ENCODE assay signal across 8 mouse cellular contexts in genomic region chr6:85333732-85334131, GRCm38 (mm10). TPM values are rescaled to one million over a fixed set of nuclear protein-coding genes. Genes with fewer than 3 reads are reported as not detected.
DNase-seq lines count a peak whose midpoint lies in the region; ATAC-seq and TF ChIP-seq lines count a peak whose summit lies in the region.

No protein-coding gene starts in this region.

- no peaks in the 10 kb centered on the region for H3K9me3 ChIP-seq in hindbrain, embryonic 15.5 days

- H3K4me1 ChIP-seq in testis, adult 2 months (ENCODE audit: control insufficient read depth, insufficient read depth, low read length), result peaks cover 17% of the 10 kb centered on the region
- H3K4me1 ChIP-seq in hindbrain, embryonic 15.5 days (replicated peaks), result peaks cover 21% of the 10 kb centered on the region

- intact Hi-C loops in gastrocnemius, postnatal 36 days (cut with DNase I), result loop anchor here (2.0 kb wide), 1 partner anchor 71 kb away; no protein-coding TSS in a partner anchor

- 2% methylated on average over 13 of the region's 13 CpGs for WGBS in hindbrain, embryonic 15.5 days

- TF ChIP-seq CTCF in testis, adult 2 months (IDR thresholded peaks at IDR 0.05; ENCODE audit: control insufficient read depth, insufficient read depth, insufficient replicate concordance, low read depth, low read length), result no peak

- no peak for TF ChIP-seq POLR2A in testis, adult 2 months (IDR thresholded peaks at IDR 0.05; ENCODE audit: control insufficient read depth, low read depth, low read length)

- peak overlapping the region; percentile 63 for H3K9ac ChIP-seq in hindbrain, embryonic 15.5 days

- H3K4me2 ChIP-seq in hindbrain, embryonic 15.5 days, result peak overlapping the region; percentile 97

- H3K27ac ChIP-seq in testis, adult 2 months (ENCODE audit: control insufficient read depth, insufficient read depth, low read depth, low read length), result no peak overlapping the region
- peak overlapping the region; percentile 93 for H3K27ac ChIP-seq in hindbrain, embryonic 15.5 days (replicated peaks)

- ATAC-seq in hindbrain, embryonic 15.5 days (ENCODE audit: low FRiP score, low read depth), result no peak

- peak overlapping the region; percentile 95 for H3K4me3 ChIP-seq in testis, adult 2 months (ENCODE audit: control insufficient read depth, low read depth, low read length)
- peak overlapping the region; percentile 53 for H3K4me3 ChIP-seq in hindbrain, embryonic 15.5 days

- H3K27me3 ChIP-seq in testis, adult 2 months (ENCODE audit: control insufficient read depth, insufficient read depth, low read length), result no peaks in the 10 kb centered on the region
- H3K27me3 ChIP-seq in hindbrain, embryonic 15.5 days, result no peaks in the 10 kb centered on the region

- DNase-seq in cerebellum, adult 9-11 months, result peak; percentile 78
- DNase-seq in cerebellum, adult 8-10 months, result no peak
- DNase-seq in testis, postnatal 10 days (ENCODE audit: low spot score), result no peak
- peak; percentile 42 for DNase-seq in lung, postnatal 36 days
- no peak for DNase-seq in cerebellum, postnatal 25 days
- no peak for DNase-seq in gastrocnemius, postnatal 36 days

- no peaks in the 10 kb centered on the region for H3K36me3 ChIP-seq in testis, adult 2 months (ENCODE audit: control insufficient read depth, insufficient read depth, low read length)
- 0 out of 2 replicates have a peak, but pooled peaks cover 7% of the 10 kb centered on the region for H3K36me3 ChIP-seq in hindbrain, embryonic 15.5 days

RNA-seq across cellular contexts. Expression of gene Sfxn5, which starts 0.5 kb away (rescaled TPM):
- 0.80 and 1.1 TPM in 2 replicates for polyA plus RNA-seq in testis, adult 2 months (2012; rRNA removed)
- polyA plus RNA-seq in hindbrain, embryonic 15.5 days (2015; fragmentation: Nextera tagmentation; extraction: Ambion mirVana), result 41.4 and 43.1 TPM in 2 replicates
- 1 to 10 TPM; 6.9 TPM for total RNA-seq in gastrocnemius, postnatal 36 days (2021)

RNA-seq across cellular contexts. Expression of gene Rab11fip5, which starts 40.7 kb away (rescaled TPM):
- polyA plus RNA-seq in testis, adult 2 months (2012; rRNA removed), result 160 and 184 TPM in 2 replicates
- polyA plus RNA-seq in hindbrain, embryonic 15.5 days (2015; fragmentation: Nextera tagmentation; extraction: Ambion mirVana), result 24.2 and 24.4 TPM in 2 replicates
- total RNA-seq in gastrocnemius, postnatal 36 days (2021), result 10 to 100 TPM; 20.2 to 26.7 TPM

Comparison
In these comparisons a context has a peak if more than half of its experiments do, and no peak if none do; other contexts are left out.
1. DNase-seq: peak in cerebellum, adult 9-11 months (single experiment) and lung, postnatal 36 days (single experiment); none in cerebellum, adult 8-10 months (single experiment), testis, postnatal 10 days (single experiment), cerebellum, postnatal 25 days (0 of 2) and gastrocnemius, postnatal 36 days (0 of 2).
2. RNA of gene Sfxn5, which starts 0.5 kb away (polyA plus RNA-seq): 41.4 to 43.1 TPM in hindbrain, embryonic 15.5 days; 0.80 to 1.1 TPM in testis, adult 2 months; every median in the first group is over 10 times any median in the second.